Mouse (Mus musculus): ENCODE data around the gene Abcb8.

DNA sequence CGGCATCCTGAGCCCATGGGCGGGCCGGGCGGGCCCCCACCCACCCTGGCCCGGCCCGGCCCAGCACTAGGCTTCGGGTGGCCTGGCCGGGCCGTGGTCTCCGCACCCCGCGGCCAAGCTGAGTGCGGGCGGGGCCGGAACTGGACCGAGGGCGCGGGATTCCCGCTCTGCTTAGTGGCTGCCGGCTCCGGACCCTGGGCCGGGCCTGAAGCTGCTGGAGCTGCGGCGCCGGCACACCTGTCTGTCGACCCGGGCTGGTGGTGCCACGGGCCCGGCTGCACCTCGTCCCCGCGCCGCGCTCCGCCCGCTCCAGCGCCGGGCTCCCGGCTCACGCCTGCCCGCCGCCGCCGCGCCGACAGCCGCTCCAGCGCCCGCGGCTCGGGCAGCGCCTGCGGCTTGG is 42.2 kb upstream of the Abcb8 start, which contains the start of gene Kcnh2:
- TF ChIP-seq CTCF (IDR thresholded peaks at IDR 0.05; ENCODE audit: low read depth, low read length) = no peak
- TF ChIP-seq POLR2A (IDR thresholded peaks at IDR 0.05; ENCODE audit: borderline replicate concordance, low read depth, low read length) = no peak

Measured in bone marrow macrophage, adult 2 months (primary cell).